Mouse (Mus musculus): ENCODE measurements around the gene Rfx8. TPM values are rescaled to one million over a fixed set of nuclear protein-coding genes. Genes with fewer than 3 reads are reported as not detected.

Gene Rfx8
- total RNA-seq, 1 experiment: not detected

- in situ Hi-C loops (cut with MboI; ENCODE audit: low sequenced_read_pairs in 2 of 2, unreplicated experiment in 2 of 2): no loop called here
- TF ChIP-seq MAFK (IDR thresholded peaks at IDR 0.05; ENCODE audit: insufficient read depth, low read depth, low read length) (no peak), HCFC1 (IDR thresholded peaks at IDR 0.05; ENCODE audit: borderline replicate concordance, insufficient read depth, low read length) (no peak), CHD2 (IDR thresholded peaks at IDR 0.05; ENCODE audit: low read depth, low read length) (no peak), ZC3H11A (IDR thresholded peaks at IDR 0.05; ENCODE audit: borderline replicate concordance, low read depth, low read length) (no peak), ZNF384 (IDR thresholded peaks at IDR 0.05; ENCODE audit: low read depth, low read length) (no peak)
- DNase-seq (ENCODE audit: low read depth, low spot score): no peak
- H3K36me3 ChIP-seq (ENCODE audit: control insufficient read depth, insufficient read depth, low read length, poor library complexity, severe bottlenecking): no peaks in the 10 kb centered on the region
- peaks cover 0 to 2% of the 10 kb centered on the region in 2 experiments; a peak in 1 of 4 replicates for H3K4me1 ChIP-seq (ENCODE audit: control insufficient read depth in 2 of 2, insufficient read depth in 2 of 2, low read length in 2 of 2, poor library complexity in 1 of 2)
- no peaks in the 10 kb centered on the region for H3K9me3 ChIP-seq (ENCODE audit: control insufficient read depth, insufficient read depth, low read depth, low read length)
- H3K9ac ChIP-seq (ENCODE audit: insufficient read depth, low read depth, low read length, poor library complexity, severe bottlenecking): no peak overlapping the region
- no peak overlapping the region for H3K4me3 ChIP-seq (ENCODE audit: insufficient read depth in 1 of 2, low read depth in 1 of 2, low read length in 2 of 2, poor library complexity in 1 of 2, severe bottlenecking in 1 of 2)
- H3K27ac ChIP-seq (ENCODE audit: insufficient read depth, low read depth, low read length, poor library complexity, severe bottlenecking): no peak overlapping the region
Measured at GRCm38 (mm10) chr1:39713842-39714658, 6.7 kb downstream of the Rfx8 start.

- no peak for DNase-seq (ENCODE audit: low read depth, low spot score)
- Histone ChIP-seq H3K4me3 (ENCODE audit: insufficient read depth in 1 of 2, low read depth in 1 of 2, low read length in 2 of 2, poor library complexity in 1 of 2, severe bottlenecking in 1 of 2) (no peak overlapping the region), H3K36me3 (ENCODE audit: control insufficient read depth, insufficient read depth, low read length, poor library complexity, severe bottlenecking) (no peaks in the 10 kb centered on the region), H3K9me3 (ENCODE audit: control insufficient read depth, insufficient read depth, low read depth, low read length) (no peaks in the 10 kb centered on the region), H3K9ac (ENCODE audit: insufficient read depth, low read depth, low read length, poor library complexity, severe bottlenecking) (no peak overlapping the region), H3K27ac (ENCODE audit: insufficient read depth, low read depth, low read length, poor library complexity, severe bottlenecking) (no peak overlapping the region), H3K4me1 (ENCODE audit: control insufficient read depth in 2 of 2, insufficient read depth in 2 of 2, low read length in 2 of 2, poor library complexity in 1 of 2) (no peaks in the 10 kb centered on the region)
- in situ Hi-C loops (cut with MboI; ENCODE audit: low sequenced_read_pairs in 2 of 2, unreplicated experiment in 2 of 2): no loop called here
- TF ChIP-seq ZNF384 (IDR thresholded peaks at IDR 0.05; ENCODE audit: low read depth, low read length) (no peak), MAFK (IDR thresholded peaks at IDR 0.05; ENCODE audit: insufficient read depth, low read depth, low read length) (no peak), CHD2 (IDR thresholded peaks at IDR 0.05; ENCODE audit: low read depth, low read length) (no peak), ZC3H11A (IDR thresholded peaks at IDR 0.05; ENCODE audit: borderline replicate concordance, low read depth, low read length) (no peak), HCFC1 (IDR thresholded peaks at IDR 0.05; ENCODE audit: borderline replicate concordance, insufficient read depth, low read length) (no peak)
Measured at GRCm38 (mm10) chr1:39713300-39713699, 7.5 kb downstream of the Rfx8 start.

GRCm38 (mm10) chr1:39712261-39712660, 8.5 kb downstream of the Rfx8 start:
- no peak overlapping the region for H3K27ac ChIP-seq (ENCODE audit: insufficient read depth, low read depth, low read length, poor library complexity, severe bottlenecking)
- H3K9ac ChIP-seq (ENCODE audit: insufficient read depth, low read depth, low read length, poor library complexity, severe bottlenecking): no peak overlapping the region
- H3K9me3 ChIP-seq (ENCODE audit: control insufficient read depth, insufficient read depth, low read depth, low read length): no peaks in the 10 kb centered on the region
- in situ Hi-C loops (cut with MboI; ENCODE audit: low sequenced_read_pairs in 2 of 2, unreplicated experiment in 2 of 2): no loop called here
- TF ChIP-seq ZC3H11A (IDR thresholded peaks at IDR 0.05; ENCODE audit: borderline replicate concordance, low read depth, low read length) (no peak), MAFK (IDR thresholded peaks at IDR 0.05; ENCODE audit: insufficient read depth, low read depth, low read length) (no peak), CHD2 (IDR thresholded peaks at IDR 0.05; ENCODE audit: low read depth, low read length) (no peak), HCFC1 (IDR thresholded peaks at IDR 0.05; ENCODE audit: borderline replicate concordance, insufficient read depth, low read length) (no peak)
- DNase-seq (ENCODE audit: low read depth, low spot score): no peak
- H3K36me3 ChIP-seq (ENCODE audit: control insufficient read depth, insufficient read depth, low read length, poor library complexity, severe bottlenecking): no peaks in the 10 kb centered on the region
- no peaks in the 10 kb centered on the region for H3K4me1 ChIP-seq (ENCODE audit: control insufficient read depth in 2 of 2, insufficient read depth in 2 of 2, low read length in 2 of 2, poor library complexity in 1 of 2)
- no peak overlapping the region for H3K4me3 ChIP-seq (ENCODE audit: insufficient read depth in 1 of 2, low read depth in 1 of 2, low read length in 2 of 2, poor library complexity in 1 of 2, severe bottlenecking in 1 of 2)

- Histone ChIP-seq H3K9ac (ENCODE audit: insufficient read depth, low read depth, low read length, poor library complexity, severe bottlenecking) (no peak overlapping the region), H3K36me3 (ENCODE audit: control insufficient read depth, insufficient read depth, low read length, poor library complexity, severe bottlenecking) (no peaks in the 10 kb centered on the region), H3K4me3 (ENCODE audit: insufficient read depth in 1 of 2, low read depth in 1 of 2, low read length in 2 of 2, poor library complexity in 1 of 2, severe bottlenecking in 1 of 2) (no peak overlapping the region), H3K9me3 (ENCODE audit: control insufficient read depth, insufficient read depth, low read depth, low read length) (no peaks in the 10 kb centered on the region), H3K4me1 (ENCODE audit: control insufficient read depth in 2 of 2, insufficient read depth in 2 of 2, low read length in 2 of 2, poor library complexity in 1 of 2) (no peaks in the 10 kb centered on the region), H3K27ac (ENCODE audit: insufficient read depth, low read depth, low read length, poor library complexity, severe bottlenecking) (no peak overlapping the region)
- in situ Hi-C loops (cut with MboI; ENCODE audit: low sequenced_read_pairs in 2 of 2, unreplicated experiment in 2 of 2): no loop called here
- TF ChIP-seq MAFK (IDR thresholded peaks at IDR 0.05; ENCODE audit: insufficient read depth, low read depth, low read length): no peak
- no peak for TF ChIP-seq ZC3H11A (IDR thresholded peaks at IDR 0.05; ENCODE audit: borderline replicate concordance, low read depth, low read length)
- no peak for TF ChIP-seq CHD2 (IDR thresholded peaks at IDR 0.05; ENCODE audit: low read depth, low read length)
- DNase-seq (ENCODE audit: low read depth, low spot score): no peak
Measured at GRCm38 (mm10) chr1:39710604-39711003, 10.2 kb downstream of the Rfx8 start.

Measured in ES-E14 (cell line).